Mouse (Mus musculus) embryonic fibroblast, embryonic 13.5 days (primary cell): Measurements from ENCODE around the gene Iqcb1. TPM values are rescaled to one million over a fixed set of nuclear protein-coding genes. Genes with fewer than 3 reads are reported as not detected.

Experiments
- H3K27ac ChIP-seq: 2 replicates; pipeline ENCODE4 v1.5.1; 2012; ENCODE audit warnings: low read length, control low read depth, inconsistent platforms; ENCODE audit not compliant: insufficient read depth
- H3K4me1 ChIP-seq: 2 replicates; pipeline ENCODE4 v1.6.1; 2011; ENCODE audit warnings: low read length; ENCODE audit not compliant: control insufficient read depth, insufficient read depth
- H3K4me3 ChIP-seq: 2 replicates; pipeline ENCODE4 v1.5.1; 2011; ENCODE audit warnings: mild to moderate bottlenecking, control low read depth, low read length; ENCODE audit not compliant: insufficient read depth
- CTCF ChIP-seq: IDR thresholded peaks from 2 replicates; pipeline ENCODE4 v1.5.1; 2011; ENCODE audit warnings: mild to moderate bottlenecking, control low read depth, low read length, moderate library complexity, borderline replicate concordance; ENCODE audit not compliant: insufficient read depth
- POLR2A ChIP-seq: IDR thresholded peaks from 2 replicates; pipeline ENCODE4 v1.6.1; 2011; ENCODE audit warnings: low read depth, mild to moderate bottlenecking, control low read depth, low read length, moderate library complexity
- polyA plus RNA-seq: library from polyadenylated mRNA; stranded (reverse); fragments of >200 nt; gene quantifications from 2 replicates; pipeline ENCODE4 v1.2.4, GENCODE M21; 2011; ENCODE audit warnings: low read depth; ENCODE audit not compliant: missing spikeins, insufficient read length

Iqcb1 gene
- 17.6 and 23.3 TPM in 2 replicates for polyA plus RNA-seq

- TF ChIP-seq POLR2A (peak; percentile 78), CTCF (no peak)
- Histone ChIP-seq H3K4me3 (peak within 1 kb of the TSS; percentile 72), H3K27ac (no peak within 1 kb of the TSS), H3K4me1 (no peaks in the 10 kb centered on the region)
Observed at GRCm38 (mm10) chr16:36828054-36828786, at the start of gene Iqcb1. Iqcb1 (plus strand) TSS chr16:36828385.

GRCm38 (mm10) chr16:36784146-36784545, 44.0 kb upstream of the Iqcb1 start:
- Histone ChIP-seq H3K4me3 (no peak overlapping the region), H3K4me1 (no peaks in the 10 kb centered on the region), H3K27ac (no peak overlapping the region)
- TF ChIP-seq CTCF: no peak
- TF ChIP-seq POLR2A: no peak

GRCm38 (mm10) chr16:36784594-36785313, 43.4 kb upstream of the Iqcb1 start, which contains the start of gene Slc15a2:
Slc15a2 (minus strand) TSS chr16:36784962.
- no peak within 1 kb of the TSS for H3K4me3 ChIP-seq
- H3K27ac ChIP-seq: no peak within 1 kb of the TSS
- no peaks in the 10 kb centered on the region for H3K4me1 ChIP-seq
- TF ChIP-seq POLR2A: no peak
- no peak for TF ChIP-seq CTCF

- no peak for TF ChIP-seq POLR2A
- no peak for TF ChIP-seq CTCF
- no peak overlapping the region for H3K27ac ChIP-seq
- H3K4me1 ChIP-seq: no peaks in the 10 kb centered on the region
- H3K4me3 ChIP-seq: no peak overlapping the region
Observed at GRCm38 (mm10) chr16:36786466-36786865, 41.7 kb upstream of the Iqcb1 start.

- Histone ChIP-seq H3K27ac (no peak overlapping the region), H3K4me3 (no peak overlapping the region), H3K4me1 (no peaks in the 10 kb centered on the region)
- TF ChIP-seq CTCF (no peak), POLR2A (no peak)
Observed at GRCm38 (mm10) chr16:36790166-36790565, 38.0 kb upstream of the Iqcb1 start.

GRCm38 (mm10) chr16:36794976-36795375, 33.2 kb upstream of the Iqcb1 start:
- no peak for TF ChIP-seq CTCF
- no peak for TF ChIP-seq POLR2A
- Histone ChIP-seq H3K4me1 (no peaks in the 10 kb centered on the region), H3K4me3 (no peak overlapping the region), H3K27ac (no peak overlapping the region)

GRCm38 (mm10) chr16:36798334-36798733, 29.9 kb upstream of the Iqcb1 start:
- no peak overlapping the region for H3K4me3 ChIP-seq
- TF ChIP-seq CTCF (no peak), POLR2A (no peak)
- H3K27ac ChIP-seq: no peak overlapping the region
- no peaks in the 10 kb centered on the region for H3K4me1 ChIP-seq

- TF ChIP-seq POLR2A: no peak
- no peak for TF ChIP-seq CTCF
- H3K27ac ChIP-seq: no peak overlapping the region
- H3K4me1 ChIP-seq: no peaks in the 10 kb centered on the region
- no peak overlapping the region for H3K4me3 ChIP-seq
Observed at GRCm38 (mm10) chr16:36802361-36802760, 25.8 kb upstream of the Iqcb1 start.

- no peak overlapping the region for H3K4me3 ChIP-seq
- no peaks in the 10 kb centered on the region for H3K4me1 ChIP-seq
- TF ChIP-seq CTCF: no peak
- no peak for TF ChIP-seq POLR2A
- no peak overlapping the region for H3K27ac ChIP-seq
Observed at GRCm38 (mm10) chr16:36808616-36809015, 19.6 kb upstream of the Iqcb1 start.

- TF ChIP-seq POLR2A: no peak
- H3K4me1 ChIP-seq: no peaks in the 10 kb centered on the region
- no peak overlapping the region for H3K4me3 ChIP-seq
- H3K27ac ChIP-seq: no peak overlapping the region
Observed at GRCm38 (mm10) chr16:36813680-36814079, 14.5 kb upstream of the Iqcb1 start.
